Mouse (Mus musculus): ENCODE data around the gene Atp6v1fnb. TPM values are rescaled to one million over a fixed set of nuclear protein-coding genes. Genes with fewer than 3 reads are reported as not detected.
A peak's percentile ranks its signal among the peaks of the same experiment; 100 is the strongest.

Atp6v1fnb gene
- 0.37 TPM in 1 of 2 replicates, not detected in the other for polyA plus RNA-seq (2016; fragmentation: Nextera tagmentation; extraction: Ambion mirVana)

DNA sequence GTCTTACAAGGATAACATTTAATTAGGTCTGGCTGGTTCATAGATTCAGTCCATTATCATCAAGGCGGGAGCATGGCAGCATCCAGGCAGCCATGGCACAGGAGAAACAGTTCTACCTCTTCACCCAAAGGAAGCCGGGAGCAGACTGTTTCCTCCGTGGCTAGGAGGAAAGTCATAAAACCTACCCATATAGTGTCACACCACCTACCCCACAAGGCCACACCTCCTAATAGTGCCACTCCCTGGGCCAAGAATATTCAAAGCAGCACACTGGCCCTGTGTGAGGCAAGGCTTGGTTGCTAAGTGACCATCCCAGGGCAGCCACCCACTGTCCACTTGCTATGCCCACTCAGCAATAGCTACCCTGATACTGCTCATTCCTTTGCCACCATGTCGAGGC, at the start of gene Atp6v1fnb:
Gene Atp6v1fnb, plus strand, starts transcription at position 301 of the 400 bp plus-strand sequence.
- Histone ChIP-seq H3K36me3 (replicated peaks) (peaks cover 20% of the 10 kb centered on the region), H3K9me3 (no peaks in the 10 kb centered on the region), H3K27me3 (peaks cover 20% of the 10 kb centered on the region), H3K4me2 (no peak within 1 kb of the TSS), H3K27ac (no peak within 1 kb of the TSS), H3K4me1 (peaks cover 26% of the 10 kb centered on the region), H3K9ac (no peak within 1 kb of the TSS), H3K4me3 (replicated peaks) (no peak within 1 kb of the TSS)
- ATAC-seq (ENCODE audit: low FRiP score), result no peak
- WGBS, result 98% methylated on average over 4 of the region's 4 CpGs

DNA sequence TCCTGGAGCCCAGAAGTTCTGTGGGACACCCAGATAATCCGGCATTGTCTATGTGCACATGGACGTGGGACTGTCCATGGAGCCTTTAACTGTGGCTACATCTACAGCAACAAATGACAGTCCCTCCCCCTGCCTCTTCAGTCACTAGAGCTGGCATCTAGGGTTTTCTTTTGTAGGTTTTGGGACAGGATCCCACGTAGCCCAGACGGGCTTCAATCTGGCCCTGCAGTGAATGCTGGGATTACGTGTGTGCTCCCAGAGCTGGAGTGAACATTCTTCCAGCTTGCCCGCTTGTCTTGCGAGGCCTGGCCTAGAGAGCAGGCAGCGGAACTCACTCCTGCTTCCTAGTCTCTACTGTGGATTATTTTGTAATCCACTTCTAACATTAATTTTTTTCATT, 46.1 kb upstream of the Atp6v1fnb start:
- WGBS, result 82% methylated on average over 8 of the region's 8 CpGs
- Histone ChIP-seq H3K4me1 (no peaks in the 10 kb centered on the region), H3K9me3 (no peaks in the 10 kb centered on the region), H3K9ac (no peak overlapping the region), H3K27ac (no peak overlapping the region), H3K4me3 (replicated peaks) (no peak overlapping the region), H3K36me3 (replicated peaks) (no peaks in the 10 kb centered on the region), H3K4me2 (no peak overlapping the region), H3K27me3 (peaks cover 7% of the 10 kb centered on the region; the same call in 1 of the 2 replicates)
- no peak for ATAC-seq (ENCODE audit: low FRiP score)

DNA sequence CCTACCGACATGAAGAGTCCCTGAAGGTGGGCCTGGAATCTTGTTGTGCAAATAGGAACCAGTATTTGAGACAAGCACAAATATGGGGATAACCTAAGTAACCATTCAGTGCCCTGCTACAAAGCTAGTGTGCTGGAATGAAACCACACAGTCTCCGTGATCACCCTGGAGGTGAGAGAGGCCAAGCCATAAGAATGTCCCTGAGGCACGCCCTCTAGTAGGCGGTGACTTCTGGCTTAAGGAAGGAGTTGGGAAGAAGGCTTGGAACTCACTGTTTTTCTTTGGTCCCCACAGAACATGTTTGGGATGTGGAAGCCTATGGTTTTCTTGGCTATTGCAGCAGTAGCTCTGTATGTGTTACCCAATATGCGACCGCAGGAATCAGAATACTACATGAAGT, 44.9 kb upstream of the Atp6v1fnb start:
- H3K36me3 ChIP-seq (replicated peaks), result no peaks in the 10 kb centered on the region
- 84% methylated on average over 6 of the region's 6 CpGs for WGBS
- no peaks in the 10 kb centered on the region for H3K9me3 ChIP-seq
- no peak for ATAC-seq (ENCODE audit: low FRiP score)
- H3K27me3 ChIP-seq, result peaks cover 19% of the 10 kb centered on the region
- H3K4me1 ChIP-seq, result no peaks in the 10 kb centered on the region
- no peak overlapping the region for H3K27ac ChIP-seq
- no peak overlapping the region for H3K9ac ChIP-seq
- no peak overlapping the region for H3K4me3 ChIP-seq (replicated peaks)
- H3K4me2 ChIP-seq, result no peak overlapping the region

DNA sequence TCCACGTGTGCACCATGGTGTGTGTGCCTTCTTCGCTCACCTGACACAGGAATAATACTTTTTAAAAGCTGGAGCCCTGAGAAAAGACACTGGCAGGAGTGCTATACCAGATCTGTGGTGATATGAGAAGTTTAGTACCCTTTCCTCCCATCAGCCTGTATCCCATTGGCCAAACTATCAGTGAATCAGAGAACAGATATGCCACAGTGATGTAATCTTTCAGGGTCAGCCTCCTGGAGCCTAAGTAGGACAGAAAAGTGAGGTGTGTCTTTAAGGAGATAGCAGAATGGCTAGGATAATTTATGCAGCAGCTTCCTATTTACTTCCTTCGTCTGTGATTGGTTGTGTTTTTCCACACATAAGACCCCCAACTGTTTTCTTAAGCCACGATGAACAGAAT, 43.1 kb upstream of the Atp6v1fnb start:
- Histone ChIP-seq H3K4me1 (peaks cover 7% of the 10 kb centered on the region), H3K4me3 (replicated peaks) (no peak overlapping the region), H3K4me2 (no peak overlapping the region), H3K36me3 (replicated peaks) (no peaks in the 10 kb centered on the region), H3K27me3 (peaks cover 37% of the 10 kb centered on the region), H3K9me3 (no peaks in the 10 kb centered on the region), H3K9ac (no peak overlapping the region), H3K27ac (no peak overlapping the region)
- 59% methylated on average over 4 of the region's 4 CpGs for WGBS
- ATAC-seq (ENCODE audit: low FRiP score), result no peak

DNA sequence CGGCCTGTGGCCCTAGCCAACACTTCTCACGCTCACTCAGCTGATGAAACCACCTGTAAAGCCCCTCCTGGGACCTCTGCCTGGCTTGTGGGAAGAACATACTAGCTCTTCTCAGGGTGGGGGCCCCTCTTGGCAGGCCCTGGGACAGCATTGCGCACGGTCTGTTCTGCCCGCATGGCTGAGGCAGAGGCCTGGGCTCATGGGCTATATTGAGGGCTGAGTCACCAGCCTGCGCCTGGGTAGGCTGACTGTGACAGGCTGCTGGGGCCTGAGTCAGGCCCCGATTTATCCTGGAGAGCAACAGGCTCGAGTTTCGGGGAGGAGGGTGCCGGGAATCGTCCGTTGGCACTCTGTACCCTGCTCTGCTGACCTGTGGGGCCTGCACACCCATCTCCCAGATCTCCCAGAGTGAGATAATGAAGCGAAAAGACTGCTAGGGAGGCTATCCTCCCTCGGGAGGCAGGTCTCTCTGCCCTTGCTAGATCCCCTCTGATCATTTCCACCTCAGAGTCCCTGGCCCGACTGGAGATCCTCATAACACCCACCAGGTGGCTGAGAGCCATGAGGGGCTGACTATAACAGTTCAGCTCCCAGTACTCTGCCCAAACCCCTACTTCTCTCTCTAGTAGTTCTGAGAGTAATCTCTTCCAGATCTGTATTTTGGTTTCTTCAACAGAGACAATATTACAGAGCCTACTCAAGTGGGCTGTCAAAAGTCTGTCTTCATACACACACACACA, 40.4 kb upstream of the Atp6v1fnb start:
- Histone ChIP-seq H3K9ac (no peak overlapping the region), H3K4me2 (no peak overlapping the region), H3K9me3 (no peaks in the 10 kb centered on the region), H3K36me3 (replicated peaks) (no peaks in the 10 kb centered on the region), H3K27ac (no peak overlapping the region), H3K4me3 (replicated peaks) (no peak overlapping the region), H3K4me1 (peaks cover 34% of the 10 kb centered on the region), H3K27me3 (peaks cover 64% of the 10 kb centered on the region)
- no peak for ATAC-seq (ENCODE audit: low FRiP score)
- WGBS, result 44% methylated on average over 15 of the region's 15 CpGs

DNA sequence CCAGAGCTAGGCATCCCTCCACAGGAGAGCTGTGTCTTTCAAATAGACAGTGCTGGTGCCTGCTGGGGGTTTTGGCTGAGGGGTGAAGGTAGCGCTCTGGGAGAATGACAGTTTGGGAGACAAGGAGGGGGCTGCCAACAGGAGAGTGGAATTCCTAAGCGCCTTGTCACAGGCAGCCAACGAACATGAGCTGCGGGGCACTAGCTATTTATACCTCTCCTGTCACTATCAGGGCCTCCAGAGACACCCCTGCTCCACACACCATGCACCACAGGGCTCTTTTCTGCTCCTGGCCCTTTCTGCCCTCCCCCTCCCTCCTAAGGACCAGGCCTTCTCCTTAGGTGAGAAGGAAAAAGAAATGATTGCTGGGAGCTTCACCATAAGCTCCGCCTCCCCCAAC, 39.8 kb upstream of the Atp6v1fnb start:
- Histone ChIP-seq H3K4me3 (replicated peaks) (no peak overlapping the region), H3K4me2 (no peak overlapping the region), H3K9me3 (no peaks in the 10 kb centered on the region), H3K27me3 (peaks cover 68% of the 10 kb centered on the region), H3K9ac (no peak overlapping the region), H3K27ac (no peak overlapping the region), H3K4me1 (peaks cover 40% of the 10 kb centered on the region), H3K36me3 (replicated peaks) (no peaks in the 10 kb centered on the region)
- WGBS, result 22% methylated on average over 5 of the region's 5 CpGs
- no peak for ATAC-seq (ENCODE audit: low FRiP score)

DNA sequence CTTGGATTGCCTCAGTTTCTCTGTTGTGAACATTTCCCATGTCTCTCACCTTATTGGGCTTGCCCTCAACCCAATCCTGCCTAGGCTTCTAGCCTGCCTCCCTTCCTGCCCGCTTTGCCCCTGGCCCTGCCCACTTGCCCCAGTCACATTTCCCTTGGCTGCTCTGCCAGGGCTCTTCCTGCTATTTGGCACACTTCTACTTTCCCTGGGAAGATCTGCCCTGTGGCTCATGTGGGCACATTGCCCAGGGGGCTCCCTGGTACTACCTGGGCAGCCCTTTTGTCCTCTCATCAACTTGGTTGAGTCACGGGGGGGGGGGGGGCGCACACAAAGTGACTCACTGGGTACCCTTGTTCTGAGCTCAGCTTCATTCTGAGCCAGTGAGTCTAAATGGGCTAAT, 39.1 kb upstream of the Atp6v1fnb start:
- no peak overlapping the region for H3K27ac ChIP-seq
- H3K36me3 ChIP-seq (replicated peaks), result no peaks in the 10 kb centered on the region
- 35% methylated on average over 3 of the region's 3 CpGs for WGBS
- no peaks in the 10 kb centered on the region for H3K9me3 ChIP-seq
- no peak overlapping the region for H3K4me3 ChIP-seq (replicated peaks)
- no peak overlapping the region for H3K4me2 ChIP-seq
- H3K27me3 ChIP-seq, result peaks cover 68% of the 10 kb centered on the region
- H3K4me1 ChIP-seq, result peaks cover 47% of the 10 kb centered on the region
- H3K9ac ChIP-seq, result no peak overlapping the region
- ATAC-seq (ENCODE audit: low FRiP score), result no peak

DNA sequence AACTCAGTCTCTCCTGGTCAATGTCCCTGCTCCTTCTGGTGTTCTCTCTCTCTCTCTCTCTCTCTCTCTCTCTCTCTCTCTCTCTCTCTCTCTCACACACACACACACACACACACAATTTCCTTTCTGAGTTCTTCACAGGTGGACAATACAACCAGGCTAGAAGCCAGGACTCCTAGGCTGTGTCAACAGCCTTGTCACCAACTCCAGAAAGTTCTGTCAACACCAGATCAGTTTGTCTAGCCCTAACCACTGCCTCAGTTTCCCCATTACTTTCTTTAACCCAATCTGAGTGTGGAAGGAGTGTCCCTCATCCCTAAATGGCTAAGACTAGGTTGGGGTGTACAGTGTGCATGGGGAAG, 38.6 kb upstream of the Atp6v1fnb start:
- peaks cover 68% of the 10 kb centered on the region for H3K27me3 ChIP-seq
- ATAC-seq (ENCODE audit: low FRiP score), result no peak

DNA sequence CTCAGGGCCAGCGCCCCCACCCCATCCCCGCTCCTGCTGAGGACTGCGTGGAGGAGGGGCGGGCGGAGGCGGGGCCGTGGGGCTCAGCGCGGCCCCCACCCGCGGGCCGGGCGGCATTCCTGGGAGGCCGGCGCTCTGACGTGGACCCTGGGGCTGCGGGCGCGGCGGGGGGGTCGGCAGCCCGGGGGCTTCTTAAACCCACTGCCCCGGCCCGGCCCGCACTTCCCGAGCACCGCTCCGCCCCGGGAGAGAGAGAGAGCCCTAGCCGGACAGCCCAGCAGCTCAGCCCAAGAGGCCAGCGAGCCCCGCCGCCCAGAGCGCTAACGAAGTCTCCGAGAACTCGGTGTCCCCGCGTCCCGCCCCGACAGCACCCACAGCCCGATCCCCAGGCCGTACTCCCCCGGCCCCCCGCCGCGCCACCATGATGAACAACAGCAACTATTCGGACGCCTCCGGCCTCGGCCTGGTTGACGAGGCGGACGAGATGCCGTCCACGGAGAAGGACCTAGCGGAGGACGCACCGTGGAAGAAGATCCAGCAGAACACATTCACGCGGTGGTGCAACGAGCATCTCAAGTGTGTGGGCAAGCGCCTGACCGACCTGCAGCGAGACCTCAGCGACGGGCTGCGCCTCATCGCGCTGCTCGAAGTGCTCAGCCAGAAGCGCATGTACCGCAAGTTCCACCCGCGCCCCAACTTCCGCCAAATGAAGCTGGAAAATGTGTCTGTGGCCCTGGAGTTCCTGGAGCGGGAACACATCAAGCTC, 38.0 kb upstream of the Atp6v1fnb start, which contains the start of gene Flnc:
Gene Flnc, plus strand, starts transcription at position 219 of the 766 bp plus-strand sequence.
- peak; percentile 31; the same call in 1 of the 2 replicates for ATAC-seq (ENCODE audit: low FRiP score)
- Histone ChIP-seq H3K27ac (no peak within 1 kb of the TSS), H3K4me1 (peaks cover 48% of the 10 kb centered on the region)

More for the DNA sequence above, 38.6 kb upstream of the Atp6v1fnb start:
- peak overlapping the region; percentile 86 for H3K4me2 ChIP-seq
- H3K9ac ChIP-seq, result peak overlapping the region; percentile 49
- peak overlapping the region; percentile 48 for H3K4me3 ChIP-seq (replicated peaks)
- no peaks in the 10 kb centered on the region for H3K9me3 ChIP-seq
- H3K36me3 ChIP-seq (replicated peaks), result no peaks in the 10 kb centered on the region
- H3K4me1 ChIP-seq, result peaks cover 48% of the 10 kb centered on the region
- H3K27ac ChIP-seq, result no peak overlapping the region

DNA sequence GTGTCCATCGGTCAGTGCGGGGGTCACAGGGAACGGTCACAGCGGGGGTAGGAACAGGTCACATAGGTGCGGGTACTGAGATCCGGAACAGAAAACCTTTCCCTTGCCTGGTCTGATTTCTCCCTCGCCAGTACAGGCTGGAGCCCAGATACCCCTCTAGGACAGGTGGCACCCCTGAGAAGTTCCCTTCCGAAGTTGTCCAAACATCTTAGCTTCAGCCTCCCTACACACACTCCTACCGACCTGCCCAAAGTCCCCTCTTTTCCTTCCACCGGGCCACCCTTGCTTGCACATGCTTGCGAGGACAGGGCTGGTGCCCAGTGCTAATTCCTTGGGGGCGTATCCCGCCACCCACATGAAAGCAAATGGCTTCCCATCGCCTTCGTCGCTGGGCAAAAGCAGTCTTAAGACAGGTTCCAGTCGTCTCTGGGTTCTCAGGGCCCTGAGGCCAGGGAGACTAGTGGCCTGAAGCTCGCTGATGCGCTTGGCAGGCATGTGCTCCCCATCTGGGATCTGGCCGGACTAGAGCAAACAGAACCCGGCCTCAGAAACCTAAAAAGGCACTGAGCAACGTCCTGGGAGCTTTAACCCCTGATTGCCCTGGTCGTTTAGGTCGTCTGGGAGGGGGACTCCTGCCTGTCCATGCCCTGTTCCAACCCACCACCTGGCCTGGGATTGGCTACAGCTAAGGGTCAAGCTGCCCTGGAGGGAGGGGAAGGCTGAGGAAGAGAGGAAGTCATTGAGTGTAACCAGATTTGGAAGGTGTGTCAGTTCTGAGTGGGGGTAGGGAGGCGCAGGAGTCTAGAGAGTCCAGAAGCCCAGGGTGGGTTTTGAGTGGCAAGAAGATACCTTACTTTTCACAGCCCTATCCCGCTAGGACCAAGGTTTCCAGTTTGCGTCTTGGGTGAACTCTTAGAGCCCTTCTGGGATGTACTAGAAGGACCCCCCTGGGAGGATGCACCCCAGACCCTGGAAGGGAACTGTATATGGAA, 37.1 kb upstream of the Atp6v1fnb start:
- H3K4me2 ChIP-seq, result peak overlapping the region; percentile 86
- H3K4me3 ChIP-seq (replicated peaks), result peak overlapping the region; percentile 48
- no peaks in the 10 kb centered on the region for H3K9me3 ChIP-seq
- H3K27ac ChIP-seq, result no peak overlapping the region
- peaks cover 67% of the 10 kb centered on the region for H3K27me3 ChIP-seq
- peak overlapping the region; percentile 49; the same call in 1 of the 2 replicates for H3K9ac ChIP-seq
- no peaks in the 10 kb centered on the region for H3K36me3 ChIP-seq (replicated peaks)
- 5% methylated on average over 27 of the region's 27 CpGs for WGBS
- 0 out of 2 replicates have a peak, but pooled peaks have one; percentile 9 for ATAC-seq (ENCODE audit: low FRiP score)
- peaks cover 48% of the 10 kb centered on the region for H3K4me1 ChIP-seq

More for the DNA sequence above, 38.0 kb upstream of the Atp6v1fnb start, which contains the start of gene Flnc:
- H3K27me3 ChIP-seq, result peaks cover 71% of the 10 kb centered on the region
- peak within 1 kb of the TSS; percentile 86 for H3K4me2 ChIP-seq
- peak within 1 kb of the TSS; percentile 48 for H3K4me3 ChIP-seq (replicated peaks)
- no peaks in the 10 kb centered on the region for H3K9me3 ChIP-seq
- 2% methylated on average over 63 of the region's 77 CpGs for WGBS
- H3K9ac ChIP-seq, result peak within 1 kb of the TSS; percentile 49
- no peaks in the 10 kb centered on the region for H3K36me3 ChIP-seq (replicated peaks)

DNA sequence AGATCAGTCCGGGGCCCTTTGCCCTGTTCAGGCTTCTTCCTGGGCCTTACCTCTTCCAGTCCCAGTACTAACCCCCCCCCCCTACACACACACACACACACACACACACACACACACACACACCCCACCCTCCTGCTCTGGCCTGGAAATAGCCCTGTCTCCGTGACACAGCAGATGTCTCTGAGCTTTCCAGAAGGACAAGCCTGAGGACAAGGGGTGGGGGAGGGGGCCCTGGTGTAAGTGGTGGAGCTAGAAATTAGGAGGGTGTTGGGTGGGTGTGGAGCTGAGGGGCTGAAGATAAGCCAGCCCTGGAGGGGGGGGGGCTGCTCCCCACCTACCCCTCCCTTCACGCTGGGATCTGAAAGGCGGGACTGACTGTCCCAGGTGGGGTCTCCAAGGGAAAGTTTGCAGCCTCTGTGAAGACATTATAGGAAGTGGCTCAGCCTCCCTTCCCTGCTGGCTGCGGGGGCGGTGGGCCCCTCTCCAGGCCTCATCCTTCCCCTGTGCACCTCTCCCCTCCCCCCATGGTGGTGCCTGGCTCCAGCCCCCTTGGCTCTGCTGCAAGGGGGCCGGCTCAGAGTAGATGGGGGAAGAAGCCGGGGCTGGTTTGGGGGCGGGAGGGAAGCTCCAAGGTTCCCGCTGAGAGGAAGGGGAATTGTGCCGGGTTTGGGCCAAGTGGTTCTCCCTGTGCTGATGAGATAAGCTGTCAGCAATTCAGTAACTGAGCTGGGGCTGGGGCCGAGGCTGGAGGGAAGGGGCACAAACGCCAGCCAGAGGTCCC, 36.1 kb upstream of the Atp6v1fnb start:
- H3K4me1 ChIP-seq, result peaks cover 48% of the 10 kb centered on the region
- peak overlapping the region; percentile 75 for H3K27ac ChIP-seq
- H3K4me2 ChIP-seq, result peak overlapping the region; percentile 86
- 7% methylated on average over 12 of the region's 13 CpGs for WGBS
- H3K27me3 ChIP-seq, result peaks cover 66% of the 10 kb centered on the region
- 0 out of 2 replicates have a peak overlapping the region, but pooled peaks have one; percentile 48 for H3K4me3 ChIP-seq (replicated peaks)
- H3K9ac ChIP-seq, result peak overlapping the region; percentile 40
- H3K9me3 ChIP-seq, result no peaks in the 10 kb centered on the region
- peak; percentile 56 for ATAC-seq (ENCODE audit: low FRiP score)
- H3K36me3 ChIP-seq (replicated peaks), result no peaks in the 10 kb centered on the region
